7 mouse cellular contexts compared by ENCODE assay signal in genomic region chr19:5924713-5925093, GRCm38 (mm10). TPM values are rescaled to one million over a fixed set of nuclear protein-coding genes. Genes with fewer than 3 reads are reported as not detected.
DNase-seq lines count a peak whose midpoint lies in the region; ATAC-seq lines count a peak whose summit lies in the region.

Gene Cdc42ep2 (minus strand): TSS chr19:5924816.

- peak within 1 kb of the TSS; percentile 48 for H3K9ac ChIP-seq in embryonic facial prominence, embryonic 11.5 days (replicated peaks; ENCODE audit: low read length)
- peak within 1 kb of the TSS; percentile 75 for H3K9ac ChIP-seq in midbrain, embryonic 13.5 days (replicated peaks)

- no peak within 1 kb of the TSS for H3K27ac ChIP-seq in embryonic facial prominence, embryonic 11.5 days (replicated peaks; ENCODE audit: low read depth, low read length)
- peak within 1 kb of the TSS; percentile 68 for H3K27ac ChIP-seq in limb, embryonic 10.5 days
- H3K27ac ChIP-seq in midbrain, embryonic 13.5 days = peak within 1 kb of the TSS; percentile 76

- H3K27me3 ChIP-seq in embryonic facial prominence, embryonic 11.5 days (ENCODE audit: control insufficient read depth, insufficient read depth, low read length) = peaks cover 4% of the 10 kb centered on the region; the same call in 1 of the 2 replicates
- H3K27me3 ChIP-seq in limb, embryonic 10.5 days (ENCODE audit: low read depth, poor library complexity, severe bottlenecking) = peaks cover 20% of the 10 kb centered on the region
- H3K27me3 ChIP-seq in midbrain, embryonic 13.5 days = peaks cover 14% of the 10 kb centered on the region

- WGBS in embryonic facial prominence, embryonic 11.5 days = 0% methylated on average over 18 of the region's 18 CpGs
- WGBS in limb, embryonic 10.5 days = under 1% methylated on average over 18 of the region's 18 CpGs
- WGBS in midbrain, embryonic 13.5 days = under 1% methylated on average over 18 of the region's 18 CpGs

- no peaks in the 10 kb centered on the region for H3K9me3 ChIP-seq in embryonic facial prominence, embryonic 11.5 days (replicated peaks; ENCODE audit: control insufficient read depth, low read length)
- no peaks in the 10 kb centered on the region for H3K9me3 ChIP-seq in limb, embryonic 10.5 days (replicated peaks)
- H3K9me3 ChIP-seq in midbrain, embryonic 13.5 days = no peaks in the 10 kb centered on the region

- DNase-seq in adrenal gland, postnatal 14 days = peak; percentile 98
- DNase-seq in embryonic facial prominence, embryonic 11.5 days (ENCODE audit: low spot score) = peak; percentile 96
- DNase-seq in kidney, adult 11 months = peak; percentile 95
- DNase-seq in limb, embryonic 10.5 days (ENCODE audit: low spot score) = peak; percentile 93
- DNase-seq in spleen, adult 12 weeks (ENCODE audit: low spot score) = peak; percentile 92

- ATAC-seq in embryonic facial prominence, embryonic 11.5 days (replicated peaks; ENCODE audit: insufficient number of reproducible peaks, low FRiP score, low TSS enrichment, low read depth) = peak; percentile 93
- ATAC-seq in granulocyte monocyte progenitor cell, adult 5-6 weeks (replicated peaks; ENCODE audit: poor library complexity, severe bottlenecking) = peak; percentile 88
- ATAC-seq in midbrain, embryonic 13.5 days = peak; percentile 92

- no peaks in the 10 kb centered on the region for H3K36me3 ChIP-seq in embryonic facial prominence, embryonic 11.5 days (replicated peaks; ENCODE audit: control insufficient read depth, insufficient read depth, low read depth, low read length)
- no peaks in the 10 kb centered on the region for H3K36me3 ChIP-seq in limb, embryonic 10.5 days
- H3K36me3 ChIP-seq in midbrain, embryonic 13.5 days = no peaks in the 10 kb centered on the region

- no peaks in the 10 kb centered on the region; the same call in 1 of the 2 replicates for H3K4me1 ChIP-seq in embryonic facial prominence, embryonic 11.5 days (ENCODE audit: control insufficient read depth, insufficient read depth, low read length)
- H3K4me1 ChIP-seq in limb, embryonic 10.5 days = peaks cover 57% of the 10 kb centered on the region
- H3K4me1 ChIP-seq in midbrain, embryonic 13.5 days (replicated peaks) = peaks cover 25% of the 10 kb centered on the region

- H3K4me2 ChIP-seq in embryonic facial prominence, embryonic 11.5 days (ENCODE audit: low read depth, low read length) = peak within 1 kb of the TSS; percentile 98
- H3K4me2 ChIP-seq in midbrain, embryonic 13.5 days (replicated peaks) = peak within 1 kb of the TSS; percentile 96

- H3K4me3 ChIP-seq in embryonic facial prominence, embryonic 11.5 days (ENCODE audit: low read depth, low read length) = peak within 1 kb of the TSS; percentile 50
- H3K4me3 ChIP-seq in limb, embryonic 10.5 days = peak within 1 kb of the TSS; percentile 60
- peak within 1 kb of the TSS; percentile 67 for H3K4me3 ChIP-seq in midbrain, embryonic 13.5 days (replicated peaks)

RNA-seq across cellular contexts. Expression of gene Cdc42ep2, which starts in this region (rescaled TPM):
- 9.6 and 9.7 TPM in 2 replicates for total RNA-seq in adrenal gland, postnatal 14 days (2021)
- polyA plus RNA-seq in embryonic facial prominence, embryonic 11.5 days (2014; fragmentation: Nextera tagmentation; extraction: Ambion mirVana) = 2.4 and 2.7 TPM in 2 replicates
- total RNA-seq in granulocyte monocyte progenitor cell, adult 5-6 weeks (2014; fragmentation: Nextera tagmentation) = 0.23 TPM in 1 of 2 replicates, not detected in the other
- not detected in 2 replicates for total RNA-seq in granulocyte monocyte progenitor cell, adult 5-6 weeks (2017)
- 1.3 and 1.7 TPM in 2 replicates for polyA plus RNA-seq in limb, embryonic 10.5 days (2016; fragmentation: Nextera tagmentation; extraction: Ambion mirVana)
- 7.5 and 7.8 TPM in 2 replicates for polyA plus RNA-seq in midbrain, embryonic 13.5 days (2015; fragmentation: Nextera tagmentation; extraction: Ambion mirVana)

Comparison
In these comparisons a context has a peak if more than half of its experiments do, and no peak if none do; other contexts are left out.
1. Peak in ATAC-seq in granulocyte monocyte progenitor cell, adult 5-6 weeks; RNA of the gene not detected or under 1 TPM.